Mouse (Mus musculus) heart, postnatal 14 days (tissue): ENCODE data around the gene BC034090. TPM values are rescaled to one million over a fixed set of nuclear protein-coding genes. Genes with fewer than 3 reads are reported as not detected.

Experiments used
- DNase-seq, 2 experiments: peaks; one replicate each; pipeline ENCODE4 v3.0.0; 2021 to 2022
- intact Hi-C: fragments of 180-260 bp; cut with DNase I; formaldehyde crosslinking; loops from one replicate; pipeline ENCODE4 v1.15.1; 2025
- total RNA-seq, 2 experiments: library from RNA; stranded (reverse); gene quantifications; 2 replicates each; pipeline ENCODE4 v1.2.3; 2021

The BC034090 gene
- total RNA-seq, 2 experiments from 2014 or later: 35.9 to 41.2 TPM

GRCm38 (mm10) chr1:155247441-155247840 is 3.2 kb upstream of the BC034090 start:
- DNase-seq: no peak
- intact Hi-C loops: no loop called here

- no peak for DNase-seq
- intact Hi-C loops: no loop called here
These were observed 1.3 kb upstream of the BC034090 start for GRCm38 (mm10) chr1:155245516-155245915.

GRCm38 (mm10) chr1:155244771-155245211 is 547 bp upstream of the BC034090 start:
- intact Hi-C loops: no loop called here
- DNase-seq: no peak

GRCm38 (mm10) chr1:155242488-155242745 is 1.8 kb downstream of the BC034090 start:
- intact Hi-C loops: no loop called here
- DNase-seq: no peak

- intact Hi-C loops: no loop called here
These were observed 2.4 kb downstream of the BC034090 start for GRCm38 (mm10) chr1:155241701-155242487.

GRCm38 (mm10) chr1:155239962-155240717 is 4.1 kb downstream of the BC034090 start:
- DNase-seq: peak; percentile 52 to 66
- intact Hi-C loops: no loop called here

More at GRCm38 (mm10) chr1:155241701-155242487, 2.4 kb downstream of the BC034090 start:
- no peak for DNase-seq

- intact Hi-C loops: no loop called here
- no peak for DNase-seq
These were observed 5.1 kb downstream of the BC034090 start for GRCm38 (mm10) chr1:155239169-155239568.

- intact Hi-C loops: no loop called here
- no peak for DNase-seq
These were observed 6.1 kb downstream of the BC034090 start for GRCm38 (mm10) chr1:155238126-155238525.

- intact Hi-C loops: no loop called here
- no peak for DNase-seq
These were observed 6.9 kb downstream of the BC034090 start for GRCm38 (mm10) chr1:155237390-155237789.

GRCm38 (mm10) chr1:155236306-155237024 is 7.8 kb downstream of the BC034090 start:
- intact Hi-C loops: no loop called here
- DNase-seq: peak in 1 of 2 experiments; percentile 45

- no peak for DNase-seq
- intact Hi-C loops: no loop called here
These were observed 8.6 kb downstream of the BC034090 start for GRCm38 (mm10) chr1:155235641-155236040.

GRCm38 (mm10) chr1:155233931-155234607 is 10.2 kb downstream of the BC034090 start:
- intact Hi-C loops: no loop called here
- DNase-seq: peak; percentile 83 to 84

- intact Hi-C loops: no loop called here
- no peak for DNase-seq
These were observed 10.9 kb downstream of the BC034090 start for GRCm38 (mm10) chr1:155233378-155233777.

- intact Hi-C loops: no loop called here
- DNase-seq: no peak
These were observed 11.5 kb downstream of the BC034090 start for GRCm38 (mm10) chr1:155232786-155233185.

- peak in 1 of 2 experiments; percentile 46 for DNase-seq
- intact Hi-C loops: no loop called here
These were observed 11.9 kb downstream of the BC034090 start for GRCm38 (mm10) chr1:155232385-155232784.

GRCm38 (mm10) chr1:155229464-155230411 is 14.5 kb downstream of the BC034090 start:
- peak; percentile 64 to 71 for DNase-seq
- intact Hi-C loops: loop anchor here (5.0 to 10.0 kb wide), 2 partner anchors 303 to 445 kb away; no protein-coding TSS in a partner anchor

GRCm38 (mm10) chr1:155223849-155224554 is 20.2 kb downstream of the BC034090 start:
- intact Hi-C loops: loop anchor here (2.0 to 10.0 kb wide), 2 partner anchors 57 to 439 kb away; no protein-coding TSS in a partner anchor
- DNase-seq: peak; percentile 87 to 91

GRCm38 (mm10) chr1:155223036-155223435 is 21.2 kb downstream of the BC034090 start:
- no peak for DNase-seq
- intact Hi-C loops: loop anchor here (10.0 kb wide), 1 partner anchor 438 kb away; no protein-coding TSS in a partner anchor
